ENCODE assay signal across 8 mouse cellular contexts in the genomic region with DNA sequence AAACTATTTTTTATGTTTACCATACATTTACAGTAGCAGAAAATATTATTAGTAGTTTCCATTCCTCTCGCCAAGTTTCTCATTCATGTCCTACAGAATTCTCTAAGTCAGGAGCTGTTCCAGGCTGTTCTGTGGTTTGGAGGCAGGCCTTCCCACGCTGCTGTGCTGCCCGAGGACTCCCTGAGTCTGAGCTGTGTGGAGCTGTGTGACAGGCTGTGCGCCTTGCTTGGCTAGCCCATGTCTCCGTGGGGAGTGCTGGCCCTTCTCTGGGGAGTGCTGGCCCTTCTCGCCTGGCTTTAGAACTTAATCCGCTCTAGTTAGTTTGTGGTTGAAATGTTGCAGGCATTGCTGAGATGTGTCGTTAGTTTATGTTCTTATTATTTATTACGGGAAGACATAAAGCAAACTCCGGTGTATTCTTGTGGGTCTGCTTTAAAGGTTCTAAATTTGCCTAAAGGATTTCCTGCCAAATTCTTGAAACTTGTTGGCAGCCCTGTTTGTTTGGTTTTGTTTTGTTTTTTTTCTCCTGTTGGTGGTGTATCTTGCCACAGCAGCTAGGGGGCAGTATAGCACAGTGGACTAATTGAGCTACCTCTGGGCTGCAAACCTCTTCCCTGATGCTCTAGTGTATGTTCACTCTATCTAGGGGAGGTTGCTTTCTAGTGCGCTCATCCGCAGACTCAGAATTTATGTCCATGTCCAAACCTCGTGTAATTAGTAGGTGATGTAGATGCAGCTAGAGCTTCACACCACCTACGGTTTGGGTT. TPM values are rescaled to one million over a fixed set of nuclear protein-coding genes. Genes with fewer than 3 reads are reported as not detected.
DNase-seq lines count a peak whose midpoint lies in the region; ATAC-seq and TF ChIP-seq lines count a peak whose summit lies in the region.

No protein-coding gene starts in this region.

- H3K4me1 ChIP-seq in heart, embryonic 10.5 days: peaks cover 50% of the 10 kb centered on the region
- H3K4me1 ChIP-seq in kidney, adult 2 months (ENCODE audit: control insufficient read depth, insufficient read depth, low read length): peaks cover 22% of the 10 kb centered on the region; the same call in 1 of the 2 replicates
- peaks cover 27% of the 10 kb centered on the region for H3K4me1 ChIP-seq in lung, embryonic 15.5 days

- H3K9me3 ChIP-seq in heart, embryonic 10.5 days: no peaks in the 10 kb centered on the region
- no peaks in the 10 kb centered on the region for H3K9me3 ChIP-seq in lung, embryonic 15.5 days

- H3K9ac ChIP-seq in lung, embryonic 15.5 days: no peak overlapping the region

- peak; percentile 81 for TF ChIP-seq CTCF in kidney, adult 2 months (conservative IDR thresholded peaks at IDR 0.05; ENCODE audit: insufficient read depth, insufficient read length, low read depth, low read length)

- H3K4me3 ChIP-seq in heart, embryonic 10.5 days: no peak overlapping the region
- H3K4me3 ChIP-seq in kidney, adult 2 months (ENCODE audit: insufficient read depth, low read depth, low read length): no peak overlapping the region
- H3K4me3 ChIP-seq in lung, embryonic 15.5 days: no peak overlapping the region

- no peaks in the 10 kb centered on the region for H3K27me3 ChIP-seq in heart, embryonic 10.5 days (ENCODE audit: insufficient read depth, poor library complexity, severe bottlenecking)
- no peaks in the 10 kb centered on the region for H3K27me3 ChIP-seq in kidney, adult 2 months (replicated peaks; ENCODE audit: control insufficient read depth, insufficient read depth, low read length)
- no peaks in the 10 kb centered on the region for H3K27me3 ChIP-seq in lung, embryonic 15.5 days

- WGBS in heart, embryonic 10.5 days: 66% methylated on average over 14 of the region's 14 CpGs
- WGBS in kidney, adult 2 months: 49% methylated on average over 14 of the region's 14 CpGs
- 59% methylated on average over 14 of the region's 14 CpGs for WGBS in lung, embryonic 15.5 days

- no peak for TF ChIP-seq POLR2A in kidney, adult 2 months (IDR thresholded peaks at IDR 0.05; ENCODE audit: low read depth, low read length)

- DNase-seq in heart, adult 18-20 months: peak; percentile 73 to 84
- DNase-seq in heart, embryonic 10.5 days (ENCODE audit: low spot score): no peak
- peak; percentile 68 for DNase-seq in CD4-positive helper T cell, adult 2 months (ENCODE audit: low read depth, low spot score)
- DNase-seq in adrenal gland, postnatal 25 days: peak; percentile 50
- DNase-seq in kidney, adult 2 months: peak; percentile 82
- peak; percentile 46 to 77 for DNase-seq in spleen, postnatal 4 days (ENCODE audit: low spot score in 2 of 2)

- 0 out of 2 replicates have a peak, but pooled peaks have one; percentile 30 for ATAC-seq in erythroid progenitor cell, adult 5-6 weeks (replicated peaks; ENCODE audit: low FRiP score, poor library complexity, severe bottlenecking)
- no peak for ATAC-seq in lung, embryonic 15.5 days (ENCODE audit: borderline replicate concordance, extremely low read depth, low FRiP score, low TSS enrichment)

- no peak overlapping the region for H3K4me2 ChIP-seq in lung, embryonic 15.5 days

- H3K36me3 ChIP-seq in heart, embryonic 10.5 days: 0 out of 2 replicates have a peak, but pooled peaks cover 4% of the 10 kb centered on the region
- no peaks in the 10 kb centered on the region for H3K36me3 ChIP-seq in kidney, adult 2 months (ENCODE audit: control insufficient read depth, insufficient read depth, low read length)
- H3K36me3 ChIP-seq in lung, embryonic 15.5 days: no peaks in the 10 kb centered on the region

- H3K27ac ChIP-seq in heart, embryonic 10.5 days: no peak overlapping the region
- H3K27ac ChIP-seq in kidney, adult 2 months (ENCODE audit: insufficient read depth, low read depth, low read length): peak overlapping the region; percentile 21; the same call in 1 of the 2 replicates
- H3K27ac ChIP-seq in lung, embryonic 15.5 days: 0 out of 2 replicates have a peak overlapping the region, but pooled peaks have one; percentile 19

RNA-seq across cellular contexts. Expression of a gene that starts 34.2 kb away (rescaled TPM):
- total RNA-seq in heart, adult 18-20 months (2021): 10 to 100 TPM; 27.4 to 31.0 TPM
- polyA plus RNA-seq in heart, embryonic 10.5 days (2016; fragmentation: Nextera tagmentation; extraction: Ambion mirVana): 9.0 and 10.0 TPM in 2 replicates
- 33.9 and 40.3 TPM in 2 replicates for total RNA-seq in adrenal gland, postnatal 25 days (2021)
- 129 and 136 TPM in 2 replicates for total RNA-seq in erythroid progenitor cell, adult 5-6 weeks (2015; ENCODE audit: low replicate concordance)
- 166 and 173 TPM in 2 replicates for total RNA-seq in erythroid progenitor cell, adult 5-6 weeks (2017; ENCODE audit: low replicate concordance)
- polyA plus RNA-seq in kidney, adult 2 months (2012; rRNA removed): 10.7 and 11.3 TPM in 2 replicates
- 9.1 and 9.3 TPM in 2 replicates for polyA plus RNA-seq in lung, embryonic 15.5 days (2015; fragmentation: Nextera tagmentation; extraction: Ambion mirVana)
